Mouse (Mus musculus) liver, embryonic 14.5 days (tissue): Measurements from ENCODE around the gene Pcyt1a. TPM values are rescaled to one million over a fixed set of nuclear protein-coding genes. Genes with fewer than 3 reads are reported as not detected.

Experiments used
- ATAC-seq: fragments of 200-750 bp; cut with Nextera tagmentation; 2 replicates; pipeline ENCODE4 v1.8.0; 2017; ENCODE audit warnings: moderate number of reproducible peaks, mild to moderate bottlenecking, moderate library complexity; ENCODE audit not compliant: insufficient read depth
- DNase-seq, 3 experiments: peaks; one replicate each; pipeline ENCODE4 v3.0.0-alpha.2; 2012 to 2013; ENCODE audit warnings: low read depth in 3 of 3, low spot score in 3 of 3
- H3K27ac ChIP-seq: fragments of 300-500 bp; sonication (generic); 2 replicates; pipeline ENCODE4 v1.5.1; 2014; ENCODE audit warnings: moderate library complexity, mild to moderate bottlenecking, control low read depth, inconsistent platforms
- H3K27me3 ChIP-seq: fragments of 300-500 bp; sonication (generic); 2 replicates; pipeline ENCODE4 v1.6.1; 2014; ENCODE audit warnings: mild to moderate bottlenecking, low read length, moderate library complexity; ENCODE audit not compliant: control insufficient read depth, insufficient read depth
- H3K36me3 ChIP-seq: fragments of 300-500 bp; sonication (generic); replicated peaks from 2 replicates; pipeline ENCODE4 v1.6.1; 2014; ENCODE audit warnings: low read depth; ENCODE audit not compliant: control insufficient read depth, insufficient read depth
- H3K4me1 ChIP-seq, 2 experiments: fragments of 200-500 bp in 1 of 2; fragments of 300-500 bp in 1 of 2; sonication (generic) in 1 of 2; replicated peaks; 2 replicates each; pipeline ENCODE4 v1.6.1; 2012 to 2014; ENCODE audit warnings: antibody characterized with exemption in 1 of 2, inconsistent platforms in 1 of 2, low read length in 1 of 2; ENCODE audit not compliant: control insufficient read depth in 2 of 2, insufficient read depth in 2 of 2
- H3K4me2 ChIP-seq: fragments of 300-500 bp; sonication (generic); 2 replicates; pipeline ENCODE4 v1.6.1; 2014; ENCODE audit warnings: low read depth, mild to moderate bottlenecking, control low read depth, moderate library complexity
- H3K4me3 ChIP-seq, 2 experiments: fragments of 200-500 bp in 1 of 2; fragments of 300-500 bp in 1 of 2; sonication (generic) in 1 of 2; 2 replicates each; pipeline ENCODE4 v1.5.1; 2012 to 2014; ENCODE audit warnings: low read depth in 2 of 2, low read length in 2 of 2, mild to moderate bottlenecking in 2 of 2, control low read depth in 1 of 2, inconsistent platforms in 1 of 2, moderate library complexity in 1 of 2; ENCODE audit not compliant: insufficient read depth in 1 of 2
- H3K9ac ChIP-seq: fragments of 300-500 bp; sonication (generic); replicated peaks from 2 replicates; pipeline ENCODE4 v1.6.1; 2014; ENCODE audit warnings: mild to moderate bottlenecking, control low read depth, moderate library complexity
- H3K9me3 ChIP-seq: fragments of 300-500 bp; sonication (generic); 2 replicates; pipeline ENCODE4 v1.6.1; 2016; ENCODE audit warnings: low read length, mixed read lengths; ENCODE audit not compliant: control insufficient read depth
- CTCF ChIP-seq: IDR thresholded peaks from 2 replicates; pipeline ENCODE4 v1.5.1; 2016; ENCODE audit warnings: antibody characterized with exemption, low read depth, control low read depth
- EP300 ChIP-seq: IDR thresholded peaks from 2 replicates; pipeline ENCODE4 v1.6.1; 2016; ENCODE audit warnings: antibody characterized with exemption, low read depth
- WGBS: fragments of 180-500 bp; shearing (Covaris S2); extraction: QIAGEN DNeasy Blood & Tissue Kit; methylation state at CpG from one replicate; pipeline ENCODE4 v1.1.7; 2014; ENCODE audit not compliant: insufficient replicate concordance; 5-methylcytosine and 5-hydroxymethylcytosine counted together
- polyA plus RNA-seq, 2 experiments: library from polyadenylated mRNA; depleted of rRNA in 1 of 2; stranded (reverse) in 1 of 2; unstranded in 1 of 2; fragments of >200 nt; fragmentation: Nextera tagmentation in 1 of 2; extraction: Ambion mirVana in 1 of 2; gene quantifications; 2 replicates each; pipeline versions ENCODE4 v1.2.1 to v1.2.3; 2012 to 2014

Gene Pcyt1a
- polyA plus RNA-seq, 2 experiments = 16.3 to 40.3 TPM

- Histone ChIP-seq H3K4me2 (peak overlapping the region; percentile 96), H3K9me3 (no peaks in the 10 kb centered on the region), H3K27ac (peak overlapping the region; percentile 100), H3K4me3 (peak overlapping the region; percentile 17 to 32), H3K27me3 (no peaks in the 10 kb centered on the region), H3K36me3 (no peaks in the 10 kb centered on the region), H3K4me1 (peaks cover 71 to 75% of the 10 kb centered on the region in 2 experiments), H3K9ac (peak overlapping the region; percentile 68)
- no peak for TF ChIP-seq CTCF
- TF ChIP-seq EP300 = no peak
- ATAC-seq (no peak), DNase-seq (peak in 1 of 3 experiments; percentile 73)
- WGBS = 31% methylated on average over 18 of the region's 18 CpGs
Observed at GRCm38 (mm10) chr16:32510399-32511337, 79.9 kb downstream of the Pcyt1a start.

- Histone ChIP-seq H3K9me3 (no peaks in the 10 kb centered on the region), H3K36me3 (no peaks in the 10 kb centered on the region), H3K4me1 (peaks cover 77 to 80% of the 10 kb centered on the region in 2 experiments), H3K4me2 (peak overlapping the region; percentile 96), H3K27ac (peak overlapping the region; percentile 100), H3K9ac (peak overlapping the region; percentile 68), H3K27me3 (no peaks in the 10 kb centered on the region), H3K4me3 (peak overlapping the region; percentile 6 to 17; a peak in 3 of 4 replicates)
- ATAC-seq (no peak), DNase-seq (no peak)
- 71% methylated on average over 3 of the region's 3 CpGs for WGBS
- TF ChIP-seq EP300 = no peak
Observed at GRCm38 (mm10) chr16:32511338-32511734, 80.6 kb downstream of the Pcyt1a start.

- no peak for TF ChIP-seq CTCF
- peak; percentile 19; the same call in 1 of the 2 replicates for TF ChIP-seq EP300
- Histone ChIP-seq H3K9me3 (no peaks in the 10 kb centered on the region), H3K27ac (peak overlapping the region; percentile 100), H3K36me3 (no peaks in the 10 kb centered on the region), H3K9ac (peak overlapping the region; percentile 68), H3K4me3 (peak overlapping the region in 1 of 2 experiments; percentile 9; a peak in 1 of 4 replicates), H3K27me3 (no peaks in the 10 kb centered on the region), H3K4me1 (peaks cover 80% of the 10 kb centered on the region in 2 experiments), H3K4me2 (peak overlapping the region; percentile 96)
- DNase-seq (peak in 1 of 3 experiments; percentile 56), ATAC-seq (no peak)
- 64% methylated on average over 8 of the region's 8 CpGs for WGBS
Observed at GRCm38 (mm10) chr16:32511827-32512490, 81.2 kb downstream of the Pcyt1a start.

- Histone ChIP-seq H3K27me3 (no peaks in the 10 kb centered on the region), H3K9me3 (no peaks in the 10 kb centered on the region), H3K4me1 (peaks cover 77 to 78% of the 10 kb centered on the region in 2 experiments), H3K4me3 (peak overlapping the region in 1 of 2 experiments; percentile 9; a peak in 1 of 4 replicates), H3K27ac (peak overlapping the region; percentile 100), H3K4me2 (peak overlapping the region; percentile 96), H3K36me3 (no peaks in the 10 kb centered on the region), H3K9ac (peak overlapping the region; percentile 68)
- no peak for TF ChIP-seq CTCF
- no peak for TF ChIP-seq EP300
- DNase-seq = no peak
- no peak for ATAC-seq
- WGBS = 89% methylated on average over 3 of the region's 3 CpGs
Observed at GRCm38 (mm10) chr16:32512921-32513320, 82.2 kb downstream of the Pcyt1a start.

GRCm38 (mm10) chr16:32513401-32513800, 82.7 kb downstream of the Pcyt1a start:
- H3K27ac ChIP-seq = peak overlapping the region; percentile 100
- ATAC-seq (no peak), DNase-seq (no peak)
- peaks cover 72 to 73% of the 10 kb centered on the region in 2 experiments for H3K4me1 ChIP-seq
- no peaks in the 10 kb centered on the region for H3K36me3 ChIP-seq
- TF ChIP-seq CTCF (no peak), EP300 (no peak)
- H3K4me2 ChIP-seq = peak overlapping the region; percentile 96
- H3K27me3 ChIP-seq = no peaks in the 10 kb centered on the region
- no peak overlapping the region for H3K4me3 ChIP-seq
- no peaks in the 10 kb centered on the region for H3K9me3 ChIP-seq
- H3K9ac ChIP-seq = peak overlapping the region; percentile 68
- 92% methylated on average over 6 of the region's 6 CpGs for WGBS
